Mouse (Mus musculus): Measurements from ENCODE around the gene Mdfi.

Mdfi gene

GRCm38 (mm10) chr17:47766407-47767043, 68.0 kb downstream of the Mdfi start:
- DNase-seq (ENCODE audit: low read depth, low spot score) = no peak

GRCm38 (mm10) chr17:47765986-47766385, 68.5 kb downstream of the Mdfi start:
- no peak for DNase-seq (ENCODE audit: low read depth, low spot score)

Data from embryo, embryonic 11.5 days (tissue).